Mouse (Mus musculus) bone marrow, adult 2 months (tissue): ENCODE results near the gene Anapc2.

Experiments
- CTCF ChIP-seq: fragments of 200-500 bp; IDR thresholded peaks from 2 replicates; pipeline ENCODE4 v1.5.1; 2011; ENCODE audit warnings: low read length, control low read depth; ENCODE audit not compliant: control insufficient read depth, insufficient read depth
- POLR2A ChIP-seq: fragments of 200-500 bp; IDR thresholded peaks from 2 replicates; pipeline ENCODE4 v1.6.1; 2011; ENCODE audit warnings: low read depth, mild to moderate bottlenecking, control low read depth, low read length, borderline replicate concordance; ENCODE audit not compliant: control insufficient read depth

- TF ChIP-seq CTCF, result no peak
- TF ChIP-seq POLR2A, result no peak
Measured at GRCm38 (mm10) chr2:25227406-25227805, 44.9 kb upstream of the Anapc2 start.
